Mouse (Mus musculus) c-Kit-positive CD71-negative TER-119-negative erythroid progenitor cells, embryonic 14.5 days (primary cell): Measurements from ENCODE around the gene Pcif1.
"Not testable (repeated sequence)": the region's sequence is repeated elsewhere in the genome, so short reads cannot be mapped to it uniquely, and the experiment has no call there.

Experiments
- DNase-seq: peaks from one replicate; pipeline ENCODE4 v3.0.0-alpha.2; 2013; ENCODE audit warnings: low read depth

Pcif1 gene

DNA sequence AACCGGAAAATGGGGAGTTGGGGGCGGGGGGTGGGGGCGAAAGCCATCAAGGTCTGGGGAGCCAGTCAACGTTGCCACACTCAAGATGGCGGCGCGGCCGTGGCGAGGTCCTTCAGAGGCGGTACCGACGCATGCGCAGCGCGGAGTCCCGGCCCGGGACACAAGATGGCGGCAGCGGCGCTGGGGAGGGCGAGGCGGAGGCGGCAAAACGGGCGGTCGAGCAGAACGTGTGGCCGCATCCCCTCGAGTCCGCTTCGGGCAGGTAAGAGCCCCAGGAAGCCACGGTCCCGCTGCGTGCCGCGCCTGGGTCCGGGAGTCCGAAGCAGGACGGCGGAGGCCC lies at the start of gene Pcif1:
Pcif1 (plus strand) TSS at position 77 of the 340 bp plus-strand sequence.
- DNase-seq: peak; percentile 78

DNA sequence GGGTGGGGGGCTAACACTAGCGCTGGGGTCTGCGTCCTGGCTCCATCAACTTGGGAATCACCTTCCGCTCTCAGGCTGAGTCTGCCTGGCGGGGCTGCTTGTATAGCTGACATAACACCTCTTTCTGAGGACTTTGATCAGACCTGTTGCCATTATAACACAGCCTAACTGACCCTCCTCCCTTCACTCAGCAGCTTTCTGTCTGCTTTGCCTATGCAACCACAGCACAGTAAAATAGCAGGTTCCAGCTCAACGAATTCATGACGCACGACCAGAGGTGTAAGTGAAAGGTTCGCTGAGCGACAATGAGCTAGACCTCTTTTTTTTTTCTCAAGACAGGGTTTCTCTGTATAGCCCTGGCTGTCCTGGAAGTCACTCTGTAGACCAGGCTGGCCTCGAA lies 48.1 kb upstream of the Pcif1 start:
- DNase-seq: no peak

DNA sequence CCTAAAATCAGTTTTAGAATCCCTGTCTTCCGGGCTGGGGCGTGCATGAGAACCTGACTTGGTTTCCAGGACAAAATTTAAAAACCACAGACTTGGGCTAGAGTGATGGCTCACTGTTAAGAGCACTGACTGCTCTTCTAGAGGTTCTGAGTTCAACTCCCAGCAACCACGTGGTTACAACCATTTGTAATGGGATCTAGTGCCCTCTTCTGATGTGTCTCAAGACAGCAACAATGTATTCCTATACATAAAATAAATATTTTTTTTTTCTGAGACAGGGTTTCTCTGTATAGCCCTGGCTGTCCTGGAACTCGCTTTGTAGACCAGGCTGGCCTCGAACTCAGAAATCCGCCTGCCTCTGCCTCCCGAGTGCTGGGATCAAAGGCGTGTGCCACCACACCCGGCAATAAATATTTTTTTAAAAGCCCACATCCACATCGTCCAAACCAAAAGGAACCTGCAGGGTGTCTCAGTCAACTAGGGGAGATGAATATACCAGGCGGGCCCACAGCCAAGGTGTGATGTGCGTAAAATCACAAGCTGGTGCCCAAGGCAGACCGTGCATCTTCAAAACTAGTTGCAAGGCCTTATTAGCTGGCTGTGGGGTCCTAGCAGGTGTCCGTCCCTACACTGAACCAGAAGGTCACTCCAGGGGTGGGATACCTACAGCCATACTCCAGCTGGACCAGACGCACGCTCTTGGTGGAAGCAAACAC lies 46.9 kb upstream of the Pcif1 start:
- DNase-seq: no peak

DNA sequence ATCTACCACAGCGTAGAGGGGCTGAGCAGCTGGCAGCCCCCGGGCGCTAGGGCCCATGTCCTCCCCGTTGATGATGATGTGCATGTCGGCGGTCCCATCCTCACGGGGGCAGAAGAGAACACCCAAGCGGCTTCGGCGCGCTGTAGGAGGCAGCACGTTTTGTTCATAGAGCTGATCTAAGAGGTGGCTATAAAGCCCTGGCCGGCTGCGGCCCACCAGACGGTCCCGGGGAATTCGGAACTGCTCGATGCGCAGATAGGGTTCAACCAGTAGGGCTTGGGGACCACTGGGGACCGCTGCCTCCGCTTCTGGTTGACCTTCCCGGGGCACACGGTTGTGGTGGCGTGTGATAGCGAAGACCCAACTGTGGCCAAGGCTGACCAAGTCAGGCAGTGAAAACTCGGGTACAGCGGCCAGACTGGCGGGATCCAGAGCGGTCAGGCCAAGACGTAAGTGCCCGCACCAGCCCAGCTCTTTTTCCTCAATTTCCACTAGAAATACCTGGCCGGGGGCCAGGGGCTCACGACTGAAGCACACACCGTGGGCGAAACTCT lies 46.3 kb upstream of the Pcif1 start, which contains the start of gene Ctsa:
Ctsa (plus strand) TSS at position 126 of the 554 bp plus-strand sequence.
- DNase-seq: peak; percentile 72

DNA sequence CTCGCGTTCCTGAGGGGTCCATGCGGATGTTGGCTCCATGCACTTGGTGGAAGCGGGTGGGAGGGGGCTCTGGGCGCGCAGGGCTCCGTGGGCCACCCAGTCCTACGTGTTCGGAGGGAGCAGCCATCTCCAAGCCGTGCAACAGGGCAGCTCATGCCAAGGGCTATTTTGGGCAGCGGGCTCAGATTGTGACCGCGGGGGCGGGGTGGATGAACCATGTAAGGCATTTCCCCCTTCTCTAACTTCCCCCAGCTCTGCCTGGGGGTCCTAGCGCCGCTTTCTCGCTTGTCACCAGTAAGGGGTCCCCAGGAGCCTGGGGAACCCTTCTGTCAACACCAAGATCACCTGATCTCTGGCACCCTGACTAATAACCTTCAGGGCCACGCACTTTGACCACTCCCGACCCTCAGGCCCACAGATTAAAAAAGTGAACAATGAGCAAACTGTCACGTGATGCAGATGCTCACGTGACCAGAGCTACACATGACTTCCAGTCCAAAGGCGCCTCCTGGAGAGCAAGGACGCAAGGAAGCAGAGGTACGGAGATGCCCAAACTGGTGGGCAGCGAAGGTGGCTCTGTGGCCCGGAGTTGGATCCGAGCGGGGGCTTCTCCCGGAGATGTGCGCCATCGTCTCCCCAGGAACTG lies 45.7 kb upstream of the Pcif1 start, which contains the start of gene Neurl2:
Neurl2 (minus strand) TSS at position 143 of the 646 bp plus-strand sequence.
- DNase-seq: peak; percentile 92

DNA sequence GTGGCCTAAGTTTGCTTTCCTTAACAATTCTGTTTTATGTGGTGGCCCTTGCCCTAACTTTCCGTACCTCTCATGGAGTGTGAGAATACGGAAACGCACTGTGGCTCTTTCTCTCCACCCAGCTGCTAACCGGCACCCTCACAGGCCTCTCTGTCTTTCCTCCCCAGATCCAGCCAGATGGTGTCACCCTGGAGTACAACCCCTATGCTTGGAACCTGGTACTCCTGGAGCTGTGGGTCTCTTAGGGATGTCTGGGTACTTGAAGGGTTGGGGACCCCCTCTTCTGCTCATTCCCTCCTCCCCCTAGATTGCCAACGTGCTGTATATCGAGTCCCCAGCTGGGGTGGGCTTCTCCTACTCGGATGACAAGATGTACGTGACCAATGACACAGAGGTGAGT lies 44.6 kb upstream of the Pcif1 start:
- DNase-seq: no peak

DNA sequence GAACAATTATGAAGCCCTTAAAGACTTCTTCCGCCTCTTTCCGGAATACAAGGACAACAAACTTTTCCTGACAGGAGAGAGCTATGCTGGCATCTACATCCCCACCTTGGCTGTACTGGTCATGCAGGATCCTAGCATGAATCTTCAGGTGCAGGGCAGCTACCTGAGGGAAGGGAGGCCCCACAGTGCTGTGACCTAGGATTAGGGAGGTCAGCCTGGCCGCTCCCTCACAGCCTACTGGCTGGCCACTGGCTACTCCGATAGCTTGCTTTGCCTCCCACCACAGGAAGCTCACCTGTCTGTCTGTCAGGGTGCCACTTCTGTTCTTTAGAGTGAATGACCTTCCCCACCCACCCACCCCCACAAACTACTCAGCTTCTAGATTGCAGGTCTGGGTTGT lies 43.9 kb upstream of the Pcif1 start:
- no peak for DNase-seq

DNA sequence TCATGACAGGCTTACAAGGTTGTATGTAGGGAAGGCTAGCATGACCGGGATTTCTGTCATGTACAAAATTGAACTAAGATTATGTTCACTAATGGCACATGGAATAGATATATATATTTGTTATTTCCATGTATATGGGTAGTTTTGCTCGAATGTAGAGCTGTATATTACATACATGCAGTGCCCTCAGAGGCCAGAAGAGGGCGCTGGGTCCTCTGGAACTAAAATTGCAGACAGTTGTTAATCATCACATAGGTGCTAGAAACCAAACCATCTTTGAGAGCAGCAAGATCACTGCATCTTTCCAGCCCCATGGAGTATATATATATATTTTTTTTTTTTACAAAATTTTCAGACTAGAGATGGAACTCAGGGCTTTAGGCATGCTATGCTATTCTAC lies 33.3 kb upstream of the Pcif1 start:
- no peak for DNase-seq

DNA sequence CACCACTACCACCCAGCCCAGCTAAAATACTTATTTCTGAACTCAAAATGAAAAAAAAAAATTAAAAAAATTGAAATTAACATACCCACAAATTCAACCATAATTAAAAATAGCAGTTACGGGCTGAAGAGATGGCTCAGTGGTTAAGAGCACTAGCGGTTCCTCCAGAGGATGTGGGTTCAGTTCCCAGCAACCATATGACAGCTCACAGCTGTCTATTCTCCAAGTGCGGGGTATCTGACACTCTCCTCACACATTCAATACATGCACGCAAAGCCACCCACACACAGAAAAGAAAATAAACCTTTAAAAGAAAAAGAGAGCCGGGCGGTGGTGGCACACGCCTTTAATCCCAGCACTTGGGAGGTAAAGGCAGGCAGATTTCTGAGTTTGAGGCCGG lies 29.0 kb upstream of the Pcif1 start:
- no peak for DNase-seq

DNA sequence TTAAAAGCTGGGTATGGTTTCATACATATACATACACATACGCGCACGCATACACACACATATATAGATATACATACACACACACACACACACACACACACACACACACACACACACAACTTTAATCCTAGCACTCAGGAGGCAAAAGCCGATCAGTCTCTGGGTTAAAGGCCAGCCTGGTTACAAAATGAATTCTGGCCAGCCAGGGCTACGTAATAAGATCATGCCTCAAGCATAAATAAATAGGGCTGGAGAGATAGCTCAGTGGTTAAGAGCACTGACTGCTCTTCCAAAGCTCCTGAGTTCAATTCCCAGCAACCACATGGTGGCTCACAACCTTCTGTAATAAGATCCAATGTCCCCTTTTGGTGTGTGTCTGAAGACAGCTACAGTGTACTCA lies 23.5 kb upstream of the Pcif1 start:
- not testable (repeated sequence) for DNase-seq

DNA sequence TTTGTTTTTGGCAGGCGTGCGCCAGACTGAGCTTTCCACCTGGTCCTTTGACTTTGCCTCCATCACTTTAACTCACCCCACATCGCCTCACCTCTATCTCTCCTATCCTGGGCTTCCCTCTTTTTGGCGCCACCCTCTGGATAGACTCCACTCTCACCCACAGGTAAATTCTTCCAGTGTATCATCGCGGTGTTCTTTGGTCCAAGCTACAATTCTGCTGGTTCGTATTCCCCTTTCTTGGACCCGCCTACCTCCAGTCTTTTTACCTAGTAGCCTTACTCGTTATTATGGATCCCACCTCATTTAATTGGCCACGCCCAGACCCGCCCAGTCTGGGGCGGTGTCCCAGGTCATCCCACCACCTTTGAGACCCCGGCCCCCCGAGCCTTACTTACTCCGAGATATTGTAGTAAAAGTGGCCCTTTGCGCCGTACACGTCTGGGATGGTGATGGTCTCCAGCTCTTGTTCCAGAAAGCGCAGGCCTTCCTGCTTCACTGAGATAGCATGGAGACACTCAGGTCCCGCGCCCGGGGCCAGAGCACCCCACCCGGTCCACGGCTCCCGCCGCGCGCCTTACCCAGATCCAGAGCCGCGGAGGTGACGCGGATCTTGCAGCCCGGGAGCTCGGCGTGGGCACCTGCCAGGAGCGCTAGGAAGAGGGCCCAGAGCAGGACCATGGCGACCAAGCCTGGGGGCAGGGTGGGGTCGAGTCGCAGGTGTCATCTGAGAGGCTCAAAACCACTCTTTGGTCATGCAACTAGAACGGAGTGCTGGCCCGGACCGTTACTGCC lies 22.6 kb upstream of the Pcif1 start:
- no peak for DNase-seq

DNA sequence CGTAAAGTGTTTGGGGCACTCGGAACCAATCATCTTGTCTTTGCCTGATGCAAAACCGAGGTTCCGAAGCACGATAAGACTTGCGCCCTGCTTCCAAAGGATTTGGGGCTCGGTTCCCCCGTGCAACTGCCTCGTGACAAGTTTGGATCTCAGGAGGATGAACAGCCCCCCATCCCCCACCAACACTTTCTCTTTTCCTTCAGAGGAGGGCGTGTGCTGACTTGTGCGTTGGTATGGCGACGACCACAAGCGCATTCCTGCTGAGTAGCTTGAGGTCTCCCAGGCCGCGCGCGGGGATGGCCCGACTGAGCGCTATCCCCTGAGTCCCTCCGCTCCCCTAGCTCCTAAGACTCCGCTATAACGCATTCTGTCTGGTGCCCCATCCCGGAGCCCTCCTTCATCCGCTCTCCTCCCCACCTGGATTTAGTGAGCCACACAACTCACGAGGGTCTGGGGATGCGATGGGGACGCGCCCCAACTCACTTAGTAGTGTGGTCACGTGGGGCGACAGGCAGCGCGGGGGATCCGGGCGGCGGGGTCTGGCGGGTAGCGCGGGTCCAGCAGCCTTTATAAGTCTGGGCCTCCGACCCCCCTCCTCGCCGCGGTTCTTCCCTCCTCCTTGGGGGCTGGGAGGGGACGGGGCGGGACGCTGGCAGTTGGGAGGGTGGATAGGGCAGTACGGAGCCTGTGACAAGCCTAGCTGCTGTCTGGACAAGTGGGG lies 21.8 kb upstream of the Pcif1 start, which contains the start of gene Pltp:
Pltp (minus strand) TSS at position 611 of the 721 bp plus-strand sequence.
- no peak for DNase-seq

DNA sequence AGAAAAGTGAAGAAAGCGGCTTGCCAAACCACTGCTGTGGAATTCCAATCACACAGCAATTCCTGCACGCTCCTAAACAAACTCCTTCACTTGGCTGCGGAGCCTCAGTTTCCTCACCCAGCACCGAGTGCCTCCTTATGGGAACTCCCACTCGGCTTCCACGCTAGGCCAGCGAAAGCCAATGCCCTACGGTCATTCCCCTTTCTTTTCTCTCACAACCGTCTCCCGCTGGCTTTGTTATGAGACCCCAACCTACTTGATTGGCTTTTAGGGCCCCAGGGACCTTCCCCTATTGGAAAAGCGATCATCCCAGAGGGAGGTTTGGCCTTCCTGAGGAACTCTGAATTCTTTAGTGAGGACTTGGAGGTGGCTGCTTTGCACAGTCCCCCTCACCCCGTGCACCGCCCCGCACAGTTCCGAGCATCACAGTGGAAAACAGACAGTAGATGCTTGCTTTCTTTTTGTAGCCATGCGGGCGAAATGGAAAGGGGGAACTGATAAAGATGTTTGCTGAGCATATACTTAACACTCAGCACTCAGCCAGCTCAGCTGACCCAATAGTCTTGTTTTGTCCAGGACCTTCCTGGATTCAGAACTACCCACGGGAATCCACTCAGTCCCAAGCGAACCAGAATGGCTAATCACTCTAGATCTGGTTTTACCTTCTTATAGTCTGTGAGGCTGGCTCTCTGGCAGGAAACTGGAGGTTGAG lies 21.1 kb upstream of the Pcif1 start:
- no peak for DNase-seq

DNA sequence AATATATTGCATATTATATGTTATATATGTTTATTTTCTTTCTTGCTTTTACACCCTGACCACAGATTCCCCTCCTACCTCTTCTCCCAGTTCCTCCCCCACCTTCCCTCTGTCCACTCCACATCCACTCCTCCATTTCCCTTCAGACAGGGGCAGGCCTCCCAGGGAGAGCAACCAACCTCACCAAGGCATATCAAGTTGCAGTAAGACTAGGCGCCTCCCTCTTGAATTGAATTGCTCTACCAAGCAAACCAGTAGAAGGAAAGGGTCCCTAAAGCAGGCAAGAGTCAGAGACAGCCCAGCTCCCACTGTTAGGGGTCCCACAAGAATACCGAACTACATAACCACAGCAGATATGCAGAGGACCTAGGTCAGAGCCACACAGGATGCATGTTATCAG lies 19.9 kb upstream of the Pcif1 start:
- no peak for DNase-seq

DNA sequence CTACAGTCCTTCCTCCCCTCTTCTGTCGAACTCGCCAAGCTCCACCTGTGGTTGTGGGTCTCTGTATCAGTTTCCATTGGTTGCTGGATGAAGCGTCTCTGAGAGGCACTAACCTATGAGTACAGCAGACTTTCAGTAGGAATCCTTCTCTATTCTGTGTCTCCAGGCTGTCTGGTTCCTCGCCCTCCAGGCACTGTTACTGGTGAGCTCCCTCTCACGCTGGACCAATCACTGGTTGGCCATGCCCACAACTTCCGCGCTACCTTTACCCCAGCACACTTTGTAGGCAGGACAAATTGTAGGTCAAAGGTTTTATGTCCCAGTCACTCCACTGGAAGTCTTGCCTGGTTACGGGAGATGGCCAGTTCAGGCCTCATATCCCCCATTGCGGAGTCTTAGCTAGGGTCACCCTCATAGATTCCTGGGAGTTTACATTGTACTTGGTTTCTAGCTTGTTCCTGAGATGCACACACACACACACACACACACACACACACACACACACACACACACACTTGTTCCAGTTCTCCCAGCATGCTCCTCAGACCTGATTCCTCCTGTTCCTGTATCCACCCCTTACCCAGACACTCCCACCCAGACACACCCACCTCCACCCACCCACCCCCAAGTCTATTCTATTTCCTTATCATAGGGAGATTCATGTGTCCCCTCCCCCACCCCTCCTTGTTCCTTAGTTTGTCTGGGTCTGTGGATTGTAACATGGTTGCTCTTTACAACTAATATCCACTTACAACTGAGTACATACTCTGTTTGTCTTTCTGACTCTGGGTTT lies 19.3 kb upstream of the Pcif1 start:
- DNase-seq: no peak

DNA sequence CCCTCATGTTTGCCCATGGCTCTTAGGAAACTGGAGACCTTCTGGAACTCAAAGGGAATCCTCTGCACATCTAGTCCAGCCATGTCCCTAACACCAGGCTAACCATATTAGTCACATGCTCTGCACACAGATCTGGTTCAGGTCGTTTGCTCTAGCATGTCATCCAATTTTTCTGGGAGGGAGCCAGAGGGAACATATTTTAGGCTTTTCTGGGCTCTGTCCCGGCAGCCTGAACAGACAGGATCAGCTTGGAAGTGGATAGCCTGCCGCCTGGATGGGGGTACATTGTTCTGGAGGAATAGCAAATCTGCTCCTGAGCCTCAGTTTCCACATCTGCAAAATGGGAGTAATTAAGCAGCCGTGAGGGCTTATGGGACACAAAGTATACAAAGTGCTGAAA lies 18.0 kb upstream of the Pcif1 start:
- DNase-seq: no peak

DNA sequence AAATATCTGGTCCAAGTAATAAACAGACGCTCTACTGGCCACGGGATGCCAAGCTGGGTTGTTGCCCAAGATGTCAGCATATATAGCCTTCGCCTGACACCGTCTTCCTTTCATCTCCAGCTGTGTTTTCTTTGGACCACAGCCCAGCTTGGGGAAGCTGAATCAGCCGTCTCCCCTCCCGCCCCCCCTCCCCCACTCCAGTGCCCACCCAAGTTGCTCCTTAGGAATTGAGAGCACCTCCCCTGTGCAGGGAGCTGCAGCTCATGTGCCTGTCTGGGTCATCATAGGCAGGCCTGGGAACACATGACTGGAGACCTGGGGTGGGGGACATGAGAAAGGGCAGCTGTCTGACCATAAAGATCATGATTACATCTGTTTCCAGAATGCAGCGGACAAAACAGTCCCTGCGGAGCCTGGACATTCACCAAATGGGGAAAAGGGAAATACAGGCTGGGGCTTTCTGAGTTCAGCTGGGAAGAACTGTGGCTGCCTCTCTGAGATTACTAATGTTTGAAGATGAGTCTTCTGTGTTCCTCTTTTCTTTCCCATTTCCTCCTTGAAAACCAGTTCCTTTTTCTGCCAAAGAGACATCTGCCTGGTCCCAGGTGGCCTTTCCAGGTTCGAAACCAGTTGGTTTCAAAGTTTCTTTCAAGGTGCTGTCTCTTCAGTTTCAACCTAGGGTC lies 16.8 kb upstream of the Pcif1 start:
- DNase-seq: no peak

DNA sequence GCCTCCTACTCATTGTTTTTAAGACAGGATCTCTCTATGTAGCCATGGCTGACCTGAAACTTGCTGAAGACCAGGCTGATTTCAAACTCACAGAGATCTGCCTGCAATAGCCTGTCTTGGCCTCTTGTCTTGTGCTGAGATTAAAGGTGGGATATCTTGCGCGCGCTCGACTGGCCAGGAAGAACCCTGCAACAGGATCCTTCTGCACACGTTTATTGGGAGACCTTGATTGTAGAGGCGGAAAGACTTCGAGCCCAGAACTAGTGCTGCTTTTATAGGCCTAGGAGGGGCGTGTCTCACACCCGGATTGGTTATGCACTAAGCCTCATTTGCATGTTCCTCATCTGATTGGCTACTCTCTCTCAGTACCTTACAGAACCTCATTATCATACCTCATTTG lies 15.7 kb upstream of the Pcif1 start:
- DNase-seq: not testable (repeated sequence)

DNA sequence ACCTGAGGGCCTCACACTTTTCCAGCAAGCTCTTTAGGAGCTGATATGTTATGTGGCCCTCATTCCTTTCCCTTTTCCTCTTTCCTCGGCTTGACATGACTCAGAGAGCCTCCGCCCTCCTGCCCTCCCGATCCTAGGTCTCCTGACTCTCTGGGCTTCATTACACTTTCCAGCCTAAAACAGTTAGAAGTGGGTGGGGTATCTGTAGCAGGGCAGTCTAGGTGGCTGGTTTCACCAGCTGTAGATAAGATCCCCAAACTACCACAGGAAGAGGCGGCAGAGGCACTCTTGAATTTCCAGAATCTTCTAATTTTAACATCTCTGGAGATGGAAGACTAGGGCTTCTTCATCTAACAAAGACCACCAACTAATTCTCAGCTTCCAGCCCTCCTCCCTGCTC lies 14.5 kb upstream of the Pcif1 start:
- no peak for DNase-seq
